Mouse (Mus musculus) adrenal gland, adult 8-10 months (tissue): ENCODE measurements around the gene Tnk1. TPM values are rescaled to one million over a fixed set of nuclear protein-coding genes. Genes with fewer than 3 reads are reported as not detected.
A peak's percentile ranks its signal among the peaks of the same experiment; 100 is the strongest.

Experiments
- DNase-seq: peaks from one replicate; pipeline ENCODE4 v3.0.0; 2022
- total RNA-seq, 4 experiments: library from RNA; stranded (reverse); gene quantifications; 2 replicates each; pipeline ENCODE4 v1.2.4; 2022

Gene Tnk1
- under 1 TPM in 2 of 4 experiments, not detected in 2; 0.11 to 0.20 TPM for total RNA-seq

- DNase-seq, result no peak
Measured at GRCm38 (mm10) chr11:69858113-69858998, at the start of gene Tnk1. Gene Tnk1, minus strand, starts transcription at chr11:69858730.

- no peak for DNase-seq
Measured at GRCm38 (mm10) chr11:69904311-69904710, 45.8 kb upstream of the Tnk1 start.

GRCm38 (mm10) chr11:69902972-69903371 lies 44.4 kb upstream of the Tnk1 start:
- no peak for DNase-seq

- DNase-seq, result no peak
Measured at GRCm38 (mm10) chr11:69901993-69902392, 43.5 kb upstream of the Tnk1 start.

- DNase-seq, result peak; percentile 97
Measured at GRCm38 (mm10) chr11:69901406-69901846, 42.9 kb upstream of the Tnk1 start.

- DNase-seq, result peak; percentile 89
Measured at GRCm38 (mm10) chr11:69900471-69901405, 42.2 kb upstream of the Tnk1 start, which contains the start of the genes 2810408A11Rik and Neurl4. Gene 2810408A11Rik, minus strand, starts transcription at chr11:69900987. Gene Neurl4, plus strand, starts transcription at chr11:69901072.

GRCm38 (mm10) chr11:69899870-69900269 lies 41.3 kb upstream of the Tnk1 start:
- DNase-seq, result no peak

GRCm38 (mm10) chr11:69895291-69895690 lies 36.8 kb upstream of the Tnk1 start, which contains the start of gene Acap1:
Gene Acap1, minus strand, starts transcription at chr11:69895539.
- no peak for DNase-seq

- DNase-seq, result no peak
Measured at GRCm38 (mm10) chr11:69894671-69895070, 36.1 kb upstream of the Tnk1 start.

GRCm38 (mm10) chr11:69891482-69891881 lies 33.0 kb upstream of the Tnk1 start:
- no peak for DNase-seq

GRCm38 (mm10) chr11:69886907-69887635 lies 28.5 kb upstream of the Tnk1 start:
- DNase-seq, result no peak

- DNase-seq, result no peak
Measured at GRCm38 (mm10) chr11:69884663-69885062, 26.1 kb upstream of the Tnk1 start.

- DNase-seq, result no peak
Measured at GRCm38 (mm10) chr11:69884240-69884639, 25.7 kb upstream of the Tnk1 start.

- no peak for DNase-seq
Measured at GRCm38 (mm10) chr11:69883527-69884151, 25.1 kb upstream of the Tnk1 start.

- DNase-seq, result no peak
Measured at GRCm38 (mm10) chr11:69883066-69883465, 24.5 kb upstream of the Tnk1 start.

- DNase-seq, result no peak
Measured at GRCm38 (mm10) chr11:69881787-69882670, 23.5 kb upstream of the Tnk1 start.

GRCm38 (mm10) chr11:69880853-69881603 lies 22.5 kb upstream of the Tnk1 start, which contains the start of gene Kctd11:
Gene Kctd11, minus strand, starts transcription at chr11:69881406.
- DNase-seq, result peak; percentile 90

GRCm38 (mm10) chr11:69880506-69880852 lies 21.9 kb upstream of the Tnk1 start:
- no peak for DNase-seq

GRCm38 (mm10) chr11:69879711-69880110 lies 21.2 kb upstream of the Tnk1 start:
- no peak for DNase-seq

- DNase-seq, result no peak
Measured at GRCm38 (mm10) chr11:69878952-69879351, 20.4 kb upstream of the Tnk1 start.
